Mouse (Mus musculus) lung, postnatal 14 days (tissue): ENCODE results near the gene Tmed10.

ENCODE experiments used
- DNase-seq: peaks from one replicate; pipeline ENCODE4 v3.0.0; 2021

The Tmed10 gene

GRCm38 (mm10) chr12:85305247-85305892 lies 69.3 kb downstream of the Tmed10 start:
- peak; percentile 91 for DNase-seq

GRCm38 (mm10) chr12:85304725-85305124 lies 69.9 kb downstream of the Tmed10 start:
- no peak for DNase-seq

GRCm38 (mm10) chr12:85303256-85303655 lies 71.4 kb downstream of the Tmed10 start:
- no peak for DNase-seq

- DNase-seq, result no peak
Observed at GRCm38 (mm10) chr12:85298835-85299180, 75.8 kb downstream of the Tmed10 start.

- no peak for DNase-seq
Observed at GRCm38 (mm10) chr12:85298127-85298834, 76.4 kb downstream of the Tmed10 start.

GRCm38 (mm10) chr12:85297345-85297997 lies 77.2 kb downstream of the Tmed10 start:
- no peak for DNase-seq

- DNase-seq, result no peak
Observed at GRCm38 (mm10) chr12:85296915-85297314, 77.7 kb downstream of the Tmed10 start.

- DNase-seq, result no peak
Observed at GRCm38 (mm10) chr12:85295506-85295905, 79.1 kb downstream of the Tmed10 start.

GRCm38 (mm10) chr12:85292906-85293305 lies 81.7 kb downstream of the Tmed10 start:
- no peak for DNase-seq

GRCm38 (mm10) chr12:85292288-85292687 lies 82.4 kb downstream of the Tmed10 start:
- DNase-seq, result no peak

- DNase-seq, result no peak
Observed at GRCm38 (mm10) chr12:85291541-85291940, 83.1 kb downstream of the Tmed10 start.

- no peak for DNase-seq
Observed at GRCm38 (mm10) chr12:85290633-85291032, 84.0 kb downstream of the Tmed10 start.
